Mouse (Mus musculus) spleen, adult 12 weeks (tissue): Measurements from ENCODE around the gene Ybx3.

Source experiments
- DNase-seq: peaks from one replicate; pipeline ENCODE4 v3.0.0; 2022; ENCODE audit warnings: low spot score

Ybx3 gene

GRCm38 (mm10) chr6:131327076-131327475 is 61.2 kb downstream of the Ybx3 start:
- DNase-seq = no peak

GRCm38 (mm10) chr6:131321854-131322639 is 66.2 kb downstream of the Ybx3 start:
- DNase-seq = no peak

GRCm38 (mm10) chr6:131316155-131317101 is 71.8 kb downstream of the Ybx3 start:
- DNase-seq = no peak
